Comparison of ENCODE assay signal across 30 mouse cellular contexts in the genomic region with DNA sequence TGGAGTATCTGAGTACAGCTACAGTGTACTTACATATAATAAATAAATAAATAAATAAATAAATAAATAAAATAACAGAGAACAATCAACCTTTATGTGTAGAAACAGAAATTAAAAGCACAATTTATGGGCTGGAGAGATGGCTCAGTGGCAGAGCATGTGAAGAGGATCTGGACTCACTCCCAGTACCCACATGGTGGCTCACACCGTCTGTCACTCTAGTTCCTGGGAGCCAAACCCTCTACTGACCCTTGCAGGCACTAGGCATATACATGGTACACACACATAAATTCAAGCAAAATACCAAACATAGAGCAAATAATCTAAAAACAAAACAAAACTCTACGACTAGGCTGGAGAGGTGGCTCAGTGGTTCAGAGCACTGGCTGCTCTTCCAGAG. TPM values are rescaled to one million over a fixed set of nuclear protein-coding genes. Genes with fewer than 3 reads are reported as not detected.
A peak's percentile ranks its signal among the peaks of the same experiment; 100 is the strongest.
DNase-seq lines count a peak whose midpoint lies in the region; ATAC-seq and TF ChIP-seq lines count a peak whose summit lies in the region.
"Had no signal": no experiment of that assay in that cellular context is flagged by ENCODE, and none has a peak within 500 bp of the region (broad histone marks: within the 10 kb centered on the region; RNA-seq: fewer than 3 reads in every experiment).

No protein-coding gene starts in this region.

- H3K9ac ChIP-seq in intestine, embryonic 14.5 days (ENCODE audit: low read length) = no peak overlapping the region
- H3K9ac ChIP-seq in intestine, postnatal 0 days (ENCODE audit: low read depth, low read length) = no peak overlapping the region
- H3K9ac ChIP-seq: embryonic facial prominence, embryonic 12.5 days; heart, embryonic 12.5 days; hindbrain, embryonic 13.5 days; limb, embryonic 12.5 days; liver, embryonic 15.5 days; lung, embryonic 14.5 days had no signal

- in situ Hi-C loops in Patski (cut with MboI; ENCODE audit: low pct_unique_long_range_greater_than_20kb) = no loop called here

- CTCF ChIA-PET in Patski (lab: Charles Lee) = no interaction called here

- DNase-seq in intestine, embryonic 14.5 days (ENCODE audit: low spot score) = peak; percentile 38
- no peak for DNase-seq in Patski (ENCODE audit: low read depth, low spot score)
- peak; percentile 57 for DNase-seq in cerebellum, adult 8-10 months
- peak; percentile 72 to 78 for DNase-seq in cerebellum, postnatal 25 days
- DNase-seq in lung, postnatal 25 days (ENCODE audit: low spot score) = no peak
- DNase-seq: adrenal gland, adult 2 months; adrenal gland, postnatal 36 days; embryo, embryonic 11 days; gastrocnemius, adult 2 months; gastrocnemius, postnatal 36 days; heart, adult 18-20 months; heart, postnatal 4 days; kidney, adult 11 months; kidney, postnatal 4 days; lung, embryonic 14.5 days; lung, postnatal 36 days; right cerebral cortex, adult 18-20 months; right cerebral cortex, postnatal 4 days had no signal

- no peak for TF ChIP-seq CTCF in intestine, postnatal 0 days (IDR thresholded peaks at IDR 0.05; ENCODE audit: low read depth)
- peak; percentile 1 for TF ChIP-seq CTCF in Patski (IDR thresholded peaks at IDR 0.05)

- no peak overlapping the region for H3K27ac ChIP-seq in intestine, embryonic 14.5 days (ENCODE audit: low read depth)
- H3K27ac ChIP-seq in intestine, postnatal 0 days (ENCODE audit: low read depth, low read length) = no peak overlapping the region
- H3K27ac ChIP-seq: embryonic facial prominence, embryonic 12.5 days; forebrain, embryonic 10.5 days; hindbrain, embryonic 13.5 days; kidney, postnatal 0 days; limb, embryonic 12.5 days; liver, embryonic 15.5 days had no signal

- no peak overlapping the region for H3K4me2 ChIP-seq in intestine, embryonic 14.5 days (ENCODE audit: low read length)
- no peak overlapping the region for H3K4me2 ChIP-seq in intestine, postnatal 0 days (replicated peaks; ENCODE audit: low read depth)
- H3K4me2 ChIP-seq: embryonic facial prominence, embryonic 12.5 days; heart, embryonic 12.5 days; hindbrain, embryonic 13.5 days; limb, embryonic 12.5 days; liver, embryonic 15.5 days; lung, embryonic 14.5 days; midbrain, embryonic 11.5 days had no signal

- ATAC-seq in intestine, embryonic 14.5 days (replicated peaks; ENCODE audit: low FRiP score, low TSS enrichment, low read depth) = no peak
- no peak for ATAC-seq in intestine, postnatal 0 days
- no peak for ATAC-seq in Patski
- no peak for ATAC-seq in erythroblast, adult 5-6 weeks (replicated peaks; ENCODE audit: low FRiP score, poor library complexity, severe bottlenecking)
- ATAC-seq: forebrain, embryonic 16.5 days; midbrain, embryonic 16.5 days had no signal

- no peaks in the 10 kb centered on the region for H3K27me3 ChIP-seq in intestine, embryonic 14.5 days (replicated peaks; ENCODE audit: control insufficient read depth, insufficient read depth, low read length)
- H3K27me3 ChIP-seq in intestine, postnatal 0 days (replicated peaks; ENCODE audit: control insufficient read depth, insufficient read depth, low read length) = no peaks in the 10 kb centered on the region
- H3K27me3 ChIP-seq in Patski = no peaks in the 10 kb centered on the region
- H3K27me3 ChIP-seq: embryonic facial prominence, embryonic 12.5 days; heart, embryonic 12.5 days; hindbrain, embryonic 13.5 days; limb, embryonic 12.5 days; liver, embryonic 15.5 days had no signal

- H3K36me3 ChIP-seq in intestine, embryonic 14.5 days (ENCODE audit: control insufficient read depth, insufficient read depth, low read length) = no peaks in the 10 kb centered on the region; the same call in 1 of the 2 replicates
- no peaks in the 10 kb centered on the region for H3K36me3 ChIP-seq in intestine, postnatal 0 days (ENCODE audit: control insufficient read depth, insufficient read depth)
- H3K36me3 ChIP-seq: embryonic facial prominence, embryonic 12.5 days; heart, embryonic 12.5 days; hindbrain, embryonic 13.5 days; limb, embryonic 12.5 days had no signal

- H3K9me3 ChIP-seq in intestine, embryonic 14.5 days (ENCODE audit: control insufficient read depth, low read length) = no peaks in the 10 kb centered on the region
- H3K9me3 ChIP-seq in intestine, postnatal 0 days (ENCODE audit: control insufficient read depth) = no peaks in the 10 kb centered on the region
- H3K9me3 ChIP-seq: embryonic facial prominence, embryonic 12.5 days; forebrain, embryonic 10.5 days; heart, embryonic 12.5 days; hindbrain, embryonic 13.5 days; limb, embryonic 12.5 days; liver, embryonic 15.5 days had no signal

- H3K4me1 ChIP-seq in intestine, embryonic 14.5 days (replicated peaks; ENCODE audit: control insufficient read depth, insufficient read depth, low read length) = no peaks in the 10 kb centered on the region
- no peaks in the 10 kb centered on the region for H3K4me1 ChIP-seq in intestine, postnatal 0 days (replicated peaks; ENCODE audit: control insufficient read depth, insufficient read depth, low read length)
- H3K4me1 ChIP-seq: embryonic facial prominence, embryonic 12.5 days had no signal

- POLR2A ChIA-PET in Patski (lab: Charles Lee) = no interaction called here

- 91% methylated on average over 2 of the region's 2 CpGs for WGBS in intestine, embryonic 14.5 days
- 91% methylated on average over 2 of the region's 2 CpGs for WGBS in intestine, postnatal 0 days

- H3K4me3 ChIP-seq in intestine, embryonic 14.5 days (ENCODE audit: low read depth, low read length) = no peak overlapping the region
- no peak overlapping the region for H3K4me3 ChIP-seq in intestine, postnatal 0 days (ENCODE audit: low read depth, low read length)
- H3K4me3 ChIP-seq: embryonic facial prominence, embryonic 12.5 days; forebrain, embryonic 10.5 days; gastrocnemius, adult 2 months; heart, embryonic 12.5 days; hindbrain, embryonic 13.5 days; limb, embryonic 12.5 days; liver, embryonic 15.5 days had no signal

RNA-seq across cellular contexts. Expression of a gene that starts 4.6 kb away (rescaled TPM):
- polyA plus RNA-seq in intestine, embryonic 14.5 days (2014; fragmentation: Nextera tagmentation; extraction: Ambion mirVana) = 29.0 and 33.1 TPM in 2 replicates
- polyA plus RNA-seq in intestine, postnatal 0 days (2015; fragmentation: Nextera tagmentation; extraction: Ambion mirVana) = 10.1 TPM in 2 replicates
- 14.3 TPM for polyA plus RNA-seq in Patski (2021)
- total RNA-seq in erythroblast, adult 5-6 weeks (2015; ENCODE audit: low replicate concordance) = 30.0 and 31.1 TPM in 2 replicates
- total RNA-seq in erythroblast, adult 5-6 weeks (2017; ENCODE audit: low replicate concordance) = 9.1 and 9.9 TPM in 2 replicates

RNA-seq across cellular contexts. Expression of a gene that starts 4.8 kb away (rescaled TPM):
- 150 and 163 TPM in 2 replicates for polyA plus RNA-seq in intestine, embryonic 14.5 days (2014; fragmentation: Nextera tagmentation; extraction: Ambion mirVana)
- polyA plus RNA-seq in intestine, postnatal 0 days (2015; fragmentation: Nextera tagmentation; extraction: Ambion mirVana) = 106 and 107 TPM in 2 replicates
- polyA plus RNA-seq in Patski (2021) = 93.6 TPM
- total RNA-seq in erythroblast, adult 5-6 weeks (2015; ENCODE audit: low replicate concordance) = 31.1 and 33.2 TPM in 2 replicates
- 74.0 and 116 TPM in 2 replicates for total RNA-seq in erythroblast, adult 5-6 weeks (2017; ENCODE audit: low replicate concordance)

RNA-seq across cellular contexts. Expression of a gene that starts 49.0 kb away (rescaled TPM):
- 19.2 and 19.3 TPM in 2 replicates for polyA plus RNA-seq in intestine, embryonic 14.5 days (2014; fragmentation: Nextera tagmentation; extraction: Ambion mirVana)
- polyA plus RNA-seq in intestine, postnatal 0 days (2015; fragmentation: Nextera tagmentation; extraction: Ambion mirVana) = 27.8 and 29.2 TPM in 2 replicates
- 12.3 TPM for polyA plus RNA-seq in Patski (2021)
- total RNA-seq in erythroblast, adult 5-6 weeks (2015; ENCODE audit: low replicate concordance) = 6.9 TPM in 1 of 2 replicates, not detected in the other
- 5.6 and 7.1 TPM in 2 replicates for total RNA-seq in erythroblast, adult 5-6 weeks (2017; ENCODE audit: low replicate concordance)

Comparison
In these comparisons a context has a peak if more than half of its experiments do, and no peak if none do; other contexts are left out.
1. DNase-seq: peak in intestine, embryonic 14.5 days (single experiment), cerebellum, adult 8-10 months (single experiment) and cerebellum, postnatal 25 days (2 of 2); none in Patski (single experiment) and lung, postnatal 25 days (single experiment).